In genomic region chr16:31314497-31315233, GRCm38 (mm10) we compare ENCODE assay signal across 8 mouse cellular contexts. TPM values are rescaled to one million over a fixed set of nuclear protein-coding genes. Genes with fewer than 3 reads are reported as not detected.
A peak's percentile ranks its signal among the peaks of the same experiment; 100 is the strongest.
DNase-seq lines count a peak whose midpoint lies in the region; ATAC-seq and TF ChIP-seq lines count a peak whose summit lies in the region.

TSS of gene Apod (minus strand) at chr16:31314808.

- H3K27ac ChIP-seq in embryonic facial prominence, embryonic 15.5 days (replicated peaks) = peak within 1 kb of the TSS; percentile 94
- peak within 1 kb of the TSS; percentile 54 for H3K27ac ChIP-seq in hindbrain, postnatal 0 days
- H3K27ac ChIP-seq in midbrain, embryonic 11.5 days (ENCODE audit: low read depth, low read length) = no peak within 1 kb of the TSS
- no peak within 1 kb of the TSS for H3K27ac ChIP-seq in liver, embryonic 12.5 days

- H3K9me3 ChIP-seq in embryonic facial prominence, embryonic 15.5 days (replicated peaks) = no peaks in the 10 kb centered on the region
- H3K9me3 ChIP-seq in hindbrain, postnatal 0 days (ENCODE audit: low read length) = no peaks in the 10 kb centered on the region
- no peaks in the 10 kb centered on the region for H3K9me3 ChIP-seq in midbrain, embryonic 11.5 days (ENCODE audit: control insufficient read depth, low read length)
- no peaks in the 10 kb centered on the region for H3K9me3 ChIP-seq in liver, embryonic 12.5 days (replicated peaks)

- peak within 1 kb of the TSS; percentile 35 for H3K4me2 ChIP-seq in embryonic facial prominence, embryonic 15.5 days (replicated peaks)
- H3K4me2 ChIP-seq in hindbrain, postnatal 0 days (ENCODE audit: low read depth, low read length) = no peak within 1 kb of the TSS
- no peak within 1 kb of the TSS for H3K4me2 ChIP-seq in midbrain, embryonic 11.5 days
- no peak within 1 kb of the TSS for H3K4me2 ChIP-seq in liver, embryonic 12.5 days

- H3K27me3 ChIP-seq in embryonic facial prominence, embryonic 15.5 days = no peaks in the 10 kb centered on the region
- H3K27me3 ChIP-seq in hindbrain, postnatal 0 days (ENCODE audit: insufficient read depth, low read length) = no peaks in the 10 kb centered on the region
- no peaks in the 10 kb centered on the region for H3K27me3 ChIP-seq in midbrain, embryonic 11.5 days (ENCODE audit: control insufficient read depth, insufficient read depth, low read length)
- H3K27me3 ChIP-seq in liver, embryonic 12.5 days (replicated peaks) = no peaks in the 10 kb centered on the region

- peak; percentile 71 for ATAC-seq in embryonic facial prominence, embryonic 15.5 days (ENCODE audit: insufficient number of reproducible peaks, low FRiP score, low TSS enrichment, low read depth)
- no peak for ATAC-seq in hindbrain, postnatal 0 days
- ATAC-seq in midbrain, embryonic 11.5 days (ENCODE audit: low FRiP score) = no peak
- no peak for ATAC-seq in liver, embryonic 12.5 days

- peak; percentile 18 for DNase-seq in brain, embryonic 14.5 days (ENCODE audit: low read depth)
- DNase-seq in hindbrain, postnatal 0 days (ENCODE audit: low spot score) = no peak
- peak; percentile 85 for DNase-seq in midbrain, embryonic 11.5 days (ENCODE audit: low spot score, missing footprints)
- DNase-seq in thymus, postnatal 4 days = no peak
- no peak for DNase-seq in urinary bladder, postnatal 4 days (ENCODE audit: low spot score in 2 of 2)
- no peak for DNase-seq in c-Kit-positive CD71-positive TER-119-positive erythroid progenitor cells, embryonic 14.5 days (ENCODE audit: low spot score)

- no peak within 1 kb of the TSS; the same call in 1 of the 2 replicates for H3K9ac ChIP-seq in embryonic facial prominence, embryonic 15.5 days
- H3K9ac ChIP-seq in hindbrain, postnatal 0 days (replicated peaks; ENCODE audit: low read length) = no peak within 1 kb of the TSS
- no peak within 1 kb of the TSS for H3K9ac ChIP-seq in midbrain, embryonic 11.5 days (ENCODE audit: low read length)
- H3K9ac ChIP-seq in liver, embryonic 12.5 days = no peak within 1 kb of the TSS

- no peak for TF ChIP-seq CTCF in brain, embryonic 14.5 days (IDR thresholded peaks at IDR 0.05; ENCODE audit: borderline replicate concordance, extremely low read depth, insufficient read depth, insufficient read length)
- TF ChIP-seq CTCF in hindbrain, postnatal 0 days (IDR thresholded peaks at IDR 0.05; ENCODE audit: low read depth) = no peak

- 25% methylated on average over 9 of the region's 9 CpGs for WGBS in embryonic facial prominence, embryonic 15.5 days
- 38% methylated on average over 9 of the region's 9 CpGs for WGBS in hindbrain, postnatal 0 days
- 47% methylated on average over 9 of the region's 9 CpGs for WGBS in midbrain, embryonic 11.5 days
- 66% methylated on average over 9 of the region's 9 CpGs for WGBS in liver, embryonic 12.5 days (ENCODE audit: insufficient replicate concordance)

- H3K4me1 ChIP-seq in embryonic facial prominence, embryonic 15.5 days = peaks cover 45% of the 10 kb centered on the region
- H3K4me1 ChIP-seq in hindbrain, postnatal 0 days (ENCODE audit: insufficient read depth, low read length) = 0 out of 2 replicates have a peak, but pooled peaks cover 8% of the 10 kb centered on the region
- 0 out of 2 replicates have a peak, but pooled peaks cover 5% of the 10 kb centered on the region for H3K4me1 ChIP-seq in midbrain, embryonic 11.5 days (ENCODE audit: control insufficient read depth, insufficient read depth, low read length)
- no peaks in the 10 kb centered on the region for H3K4me1 ChIP-seq in liver, embryonic 12.5 days

- no peaks in the 10 kb centered on the region for H3K36me3 ChIP-seq in embryonic facial prominence, embryonic 15.5 days
- H3K36me3 ChIP-seq in hindbrain, postnatal 0 days (ENCODE audit: insufficient read depth, low read length) = no peaks in the 10 kb centered on the region
- no peaks in the 10 kb centered on the region for H3K36me3 ChIP-seq in midbrain, embryonic 11.5 days (ENCODE audit: control insufficient read depth, insufficient read depth, low read length)
- H3K36me3 ChIP-seq in liver, embryonic 12.5 days = no peaks in the 10 kb centered on the region

- H3K4me3 ChIP-seq in embryonic facial prominence, embryonic 15.5 days (replicated peaks) = peak within 1 kb of the TSS; percentile 19
- no peak within 1 kb of the TSS for H3K4me3 ChIP-seq in hindbrain, postnatal 0 days (ENCODE audit: low read length)
- no peak within 1 kb of the TSS for H3K4me3 ChIP-seq in midbrain, embryonic 11.5 days (ENCODE audit: low read depth, low read length)
- no peak within 1 kb of the TSS for H3K4me3 ChIP-seq in liver, embryonic 12.5 days

- no peak for TF ChIP-seq POLR2A in brain, embryonic 14.5 days (IDR thresholded peaks at IDR 0.05; ENCODE audit: borderline replicate concordance, extremely low read depth, insufficient read depth, insufficient read length, poor library complexity, severe bottlenecking)

RNA-seq across cellular contexts. Expression of gene Apod, which starts in this region (rescaled TPM):
- 28.1 and 46.7 TPM in 2 replicates for polyA plus RNA-seq in brain, embryonic 14.5 days (2012; rRNA removed)
- polyA plus RNA-seq in embryonic facial prominence, embryonic 15.5 days (2015; fragmentation: Nextera tagmentation; extraction: Ambion mirVana) = 89.9 and 96.7 TPM in 2 replicates
- 48.1 and 68.5 TPM in 2 replicates for total RNA-seq in hindbrain, postnatal 0 days (2014; rRNA removed)
- polyA plus RNA-seq in hindbrain, postnatal 0 days (2015; fragmentation: Nextera tagmentation; extraction: Ambion mirVana) = 293 and 295 TPM in 2 replicates
- polyA plus RNA-seq in midbrain, embryonic 11.5 days (2014; fragmentation: Nextera tagmentation; extraction: Ambion mirVana) = 49.9 and 55.1 TPM in 2 replicates
- not detected in 2 replicates for polyA plus RNA-seq in liver, embryonic 12.5 days (2016; fragmentation: Nextera tagmentation; extraction: Ambion mirVana)

Comparison
In these comparisons a context has a peak if more than half of its experiments do, and no peak if none do; other contexts are left out.
1. RNA of gene Apod (polyA plus RNA-seq): 293 to 295 TPM in hindbrain, postnatal 0 days, 89.9 to 96.7 TPM in embryonic facial prominence, embryonic 15.5 days, 49.9 to 55.1 TPM in midbrain, embryonic 11.5 days and 28.1 to 46.7 TPM in brain, embryonic 14.5 days; not detected in liver, embryonic 12.5 days; every median in the first group is over 10 times any median in the second.
2. DNase-seq: peak in brain, embryonic 14.5 days (single experiment) and midbrain, embryonic 11.5 days (single experiment); none in hindbrain, postnatal 0 days (single experiment), thymus, postnatal 4 days (single experiment), urinary bladder, postnatal 4 days (0 of 2) and c-Kit-positive CD71-positive TER-119-positive erythroid progenitor cells, embryonic 14.5 days (single experiment).
3. H3K27ac ChIP-seq: peak in embryonic facial prominence, embryonic 15.5 days (single experiment) and hindbrain, postnatal 0 days (single experiment); none in midbrain, embryonic 11.5 days (single experiment) and liver, embryonic 12.5 days (single experiment).